Mouse (Mus musculus) G1E (cell line): ENCODE measurements at regions not wholly inside any gene's neighbourhood (a gene's known extent, or its start where the extent isn't known, plus 50 kb on each side); places are given as distances from the start of the nearest gene placed in this dataset.

ENCODE experiments used
- CTCF ChIP-seq: IDR thresholded peaks from 2 replicates; pipeline ENCODE4 v1.5.1; 2012; ENCODE audit warnings: low read depth, low read length, inconsistent platforms, mixed read lengths
- GATA1 ChIP-seq: IDR thresholded peaks from 2 replicates; pipeline ENCODE4 v1.6.1; 2012; ENCODE audit warnings: borderline replicate concordance, low read length, inconsistent platforms, mixed read lengths
- TAL1 ChIP-seq: conservative IDR thresholded peaks from 2 replicates; pipeline ENCODE4 v1.6.1; 2012; ENCODE audit warnings: low read depth, low read length, inconsistent platforms, mixed read lengths

DNA sequence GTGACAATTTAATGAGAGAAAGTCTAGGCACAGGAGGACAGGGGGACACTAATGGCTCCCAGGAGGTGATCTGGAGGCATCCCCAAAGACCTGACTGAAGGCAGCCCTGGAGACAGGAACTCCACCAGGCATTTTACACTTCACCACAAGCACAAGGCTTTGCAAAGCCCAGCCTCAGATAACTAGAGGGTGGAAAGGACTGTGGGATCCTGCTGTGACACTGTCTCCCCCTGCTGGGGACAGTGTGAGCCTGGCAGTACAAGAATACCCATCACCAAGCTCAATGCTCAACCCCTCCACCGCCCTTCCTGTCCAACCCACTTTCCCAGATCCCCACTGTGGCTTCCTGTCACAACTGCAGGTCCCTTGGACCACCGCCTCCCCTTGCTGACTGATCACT, 131.3 kb upstream of the Zdhhc25 start:
- TF ChIP-seq CTCF = no peak
- no peak for TF ChIP-seq TAL1
- no peak for TF ChIP-seq GATA1
